Mouse (Mus musculus) brain, embryonic 18.5 days (tissue): ENCODE measurements around the gene Zfp945.
A peak's percentile ranks its signal among the peaks of the same experiment; 100 is the strongest.
"Not testable (repeated sequence)": the region's sequence is repeated elsewhere in the genome, so short reads cannot be mapped to it uniquely, and the experiment has no call there.

ENCODE experiments used
- DNase-seq: peaks from one replicate; pipeline ENCODE4 v3.0.0-alpha.2; 2012; ENCODE audit warnings: low read depth, low spot score

Zfp945 gene

DNA sequence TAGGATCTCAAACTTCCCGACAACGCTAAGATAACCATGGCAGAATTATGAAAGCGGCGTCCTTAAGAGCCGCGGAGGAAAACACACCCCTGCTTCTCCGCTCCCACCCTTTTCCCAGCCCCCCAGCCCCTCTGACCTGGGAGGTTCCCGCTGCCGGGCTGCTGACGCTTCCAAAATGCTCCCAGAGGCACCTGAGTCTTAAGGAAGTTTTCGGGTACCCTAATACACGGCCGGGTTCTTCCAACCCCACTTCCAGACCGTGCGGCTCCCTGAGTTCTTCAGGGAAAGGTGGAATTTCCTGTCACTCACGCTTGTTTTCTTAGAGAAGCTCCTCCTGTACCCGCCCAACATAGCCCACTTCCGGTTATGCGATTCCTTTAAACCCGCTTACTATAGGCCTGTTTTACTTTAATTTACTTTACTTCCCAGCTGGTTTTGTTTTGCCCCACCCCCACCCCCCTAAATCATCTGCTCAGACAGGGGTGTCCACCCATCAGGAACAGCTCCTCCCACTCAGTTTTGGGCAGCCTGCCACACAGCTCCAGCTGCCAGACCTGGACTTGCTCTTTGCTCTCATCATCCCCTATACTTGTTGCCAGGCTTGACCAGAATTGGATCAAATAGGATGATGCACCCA is at the start of gene Zfp945:
Zfp945 (minus strand) TSS at position 290 of the 637 bp plus-strand sequence.
- peak; percentile 64 for DNase-seq

DNA sequence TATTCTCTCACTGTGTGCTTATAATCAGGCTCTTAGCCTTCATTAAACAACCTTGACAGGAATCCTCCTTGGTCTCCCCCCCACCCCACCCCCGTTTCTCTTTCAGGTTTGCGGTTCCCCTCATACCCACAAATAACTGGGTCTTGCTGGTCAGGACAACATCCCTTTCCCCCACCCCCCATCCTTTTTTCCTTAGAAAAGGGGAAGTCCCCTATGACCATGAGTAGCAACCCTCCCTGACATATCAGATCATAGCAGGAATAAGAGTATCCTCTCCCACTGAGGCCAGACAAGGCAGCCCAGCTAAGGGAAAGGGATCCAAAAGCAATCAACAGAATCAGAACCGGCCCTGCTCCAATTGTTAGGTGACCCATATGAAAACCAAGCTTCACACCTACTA is 21.4 kb upstream of the Zfp945 start:
- DNase-seq: no peak

DNA sequence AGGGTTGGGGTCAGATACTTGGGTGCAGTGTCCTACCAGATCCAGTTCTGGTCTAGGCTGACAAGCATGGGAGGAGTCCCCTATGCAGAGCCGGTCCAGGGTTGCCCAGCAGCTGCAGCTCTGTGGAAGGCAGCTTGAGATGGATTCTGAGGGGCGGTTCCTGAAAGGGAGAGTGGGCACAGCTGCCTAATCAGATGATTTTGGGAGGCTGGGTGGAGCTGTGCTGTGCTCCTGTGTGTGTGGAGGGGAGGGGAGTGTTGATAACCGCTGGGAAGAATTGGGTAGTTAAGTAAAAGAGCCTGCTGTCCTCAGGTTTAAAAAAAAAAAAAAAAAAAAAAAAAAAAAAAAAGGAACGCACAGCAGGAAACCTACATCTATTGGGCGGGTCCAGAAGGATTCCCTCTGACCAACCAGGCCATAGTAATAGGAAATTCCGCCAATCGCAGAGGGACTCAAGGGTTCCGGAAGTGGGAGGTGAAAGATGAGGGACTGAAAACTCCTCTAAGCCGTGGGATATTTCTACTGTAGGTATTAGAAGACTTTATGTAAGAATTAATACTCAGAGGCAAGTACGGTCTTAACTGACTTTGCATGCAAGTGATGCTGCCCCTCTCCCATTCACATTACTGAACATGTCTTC is 17.2 kb upstream of the Zfp945 start:
- no peak for DNase-seq

DNA sequence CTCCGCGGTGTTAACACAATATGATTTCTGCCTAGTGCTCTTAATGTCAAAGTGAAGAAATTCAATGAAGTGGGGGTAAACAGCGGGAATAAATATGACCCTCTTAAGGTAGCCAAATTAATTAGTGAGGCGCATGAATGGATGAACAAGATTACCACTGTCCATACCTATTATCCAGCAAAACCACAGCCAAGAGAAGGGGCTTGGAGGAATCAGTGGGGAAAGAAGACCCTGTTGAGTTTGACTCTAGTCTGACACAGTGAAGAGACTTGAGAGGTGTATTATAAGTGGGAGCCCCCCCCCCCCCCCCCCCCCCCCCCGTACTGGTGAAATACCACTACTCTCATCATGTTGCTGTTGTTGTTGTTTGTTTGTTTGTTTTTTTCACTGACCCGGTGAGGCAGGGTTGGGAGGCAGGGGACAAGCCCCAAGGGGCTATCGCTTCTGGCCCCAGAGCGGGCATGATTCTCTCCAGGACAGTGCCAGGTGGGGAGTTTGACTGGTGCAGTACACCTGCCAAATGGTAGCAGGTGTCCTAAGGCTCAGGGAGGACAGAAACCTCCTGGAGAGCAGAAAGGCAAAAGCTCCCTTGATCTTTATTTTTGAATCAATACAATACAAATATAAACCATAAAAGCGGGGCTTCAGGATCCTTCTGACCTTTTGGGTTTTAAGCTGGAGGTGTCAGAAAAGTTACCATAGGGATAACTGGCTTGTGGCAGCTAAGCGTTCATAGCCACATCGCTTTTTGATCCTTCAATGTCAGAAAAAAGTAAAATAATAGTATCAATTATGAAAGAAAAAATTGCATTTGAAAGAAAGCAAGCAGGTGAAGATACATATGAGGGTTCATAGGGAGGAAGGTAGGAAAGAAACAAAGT is 10.7 kb upstream of the Zfp945 start:
- DNase-seq: no peak

DNA sequence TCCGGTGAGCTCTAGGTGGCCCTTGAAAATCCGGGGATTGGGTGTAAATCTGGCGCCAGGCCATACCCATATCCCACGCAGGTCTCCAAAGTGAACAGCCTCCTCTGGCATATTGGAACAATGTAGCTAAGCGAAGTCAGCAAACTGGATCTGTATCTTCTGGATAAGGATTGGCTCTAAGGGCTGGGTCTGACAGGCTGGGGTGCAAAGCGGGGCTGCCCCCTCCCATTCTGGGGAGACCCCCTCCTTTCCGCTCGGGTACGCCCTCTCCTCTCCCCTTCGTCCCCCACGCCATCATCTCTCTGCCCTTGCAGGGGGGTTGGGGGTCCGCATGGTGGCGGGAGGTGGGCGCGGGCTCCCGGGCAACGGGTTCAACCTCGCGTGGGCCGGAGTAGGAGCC is 9.4 kb upstream of the Zfp945 start:
- DNase-seq: no peak

DNA sequence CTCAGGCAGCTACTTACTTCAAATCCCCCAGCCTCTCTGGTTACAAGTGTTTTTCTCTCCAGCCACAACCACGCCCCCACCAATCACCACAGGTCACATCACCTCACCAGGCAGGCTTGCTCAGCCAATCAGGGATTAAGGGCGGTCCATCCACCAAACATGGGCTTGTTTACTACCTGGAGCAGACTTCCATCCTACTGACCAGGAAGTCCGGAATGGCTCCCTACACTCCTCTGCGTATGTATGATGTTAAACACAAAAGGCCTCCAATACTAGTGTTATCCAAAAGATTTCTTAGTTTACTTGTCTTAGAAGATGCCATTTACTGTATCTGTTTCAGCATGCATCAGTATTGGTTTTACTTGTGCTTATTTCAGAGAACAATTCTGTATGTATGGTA is 8.6 kb upstream of the Zfp945 start:
- not testable (repeated sequence) for DNase-seq

DNA sequence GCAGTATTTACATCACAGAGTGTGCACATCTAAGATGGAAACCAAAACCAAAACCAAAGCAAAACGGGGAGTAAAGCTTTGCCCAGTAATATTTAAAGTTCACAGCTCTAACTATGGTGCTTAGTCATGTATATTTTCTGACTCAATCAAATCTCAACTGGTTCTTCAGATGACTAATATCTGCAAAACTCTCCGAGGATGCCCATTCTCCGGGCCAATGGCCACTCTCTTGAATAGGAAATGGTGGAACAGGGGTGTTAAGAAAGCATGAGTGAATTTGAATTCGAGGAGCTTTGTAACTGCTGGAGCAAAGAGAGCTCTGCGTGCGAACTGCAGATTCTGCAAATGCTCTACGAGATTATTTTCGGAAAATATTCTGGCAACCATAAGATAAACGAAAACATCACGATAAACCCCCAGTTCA is 501 bp downstream of the Zfp945 start:
- DNase-seq: no peak

DNA sequence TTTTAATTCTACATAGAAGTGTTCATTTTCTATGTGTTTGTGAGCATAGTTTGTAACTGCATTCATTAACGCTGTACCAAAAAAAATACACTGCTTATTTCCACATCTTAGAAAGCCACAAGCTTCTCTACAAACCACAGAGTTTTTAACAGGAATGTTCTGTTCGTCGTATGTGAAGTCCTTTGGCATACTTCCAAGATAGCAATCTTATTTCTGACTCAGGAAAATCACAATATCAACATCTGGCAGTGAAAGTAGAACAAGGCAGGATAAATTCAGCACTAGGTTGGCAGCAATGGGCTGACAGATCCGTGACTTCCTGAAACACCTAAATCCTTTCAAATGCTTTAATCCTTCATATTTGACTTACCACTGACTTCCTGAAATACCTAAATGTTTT is 45.8 kb downstream of the Zfp945 start:
- no peak for DNase-seq

DNA sequence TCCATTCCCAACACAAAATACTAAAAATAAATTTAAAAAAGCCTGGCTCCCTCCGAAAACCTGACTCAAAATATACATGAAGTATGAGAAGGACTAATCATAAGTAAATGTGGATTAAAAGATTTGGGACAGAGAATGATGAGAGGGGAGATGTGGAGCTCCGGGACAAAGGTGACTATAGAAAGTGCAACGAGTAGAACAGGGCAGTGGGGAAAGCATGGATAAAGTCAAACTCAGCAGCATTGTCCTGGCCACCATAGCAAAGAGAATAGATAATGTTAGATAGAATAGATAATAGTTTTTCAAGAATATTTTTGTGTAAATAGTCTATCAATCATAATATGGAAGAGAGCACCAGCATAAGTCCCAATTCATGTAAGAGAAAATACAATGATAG is 48.7 kb downstream of the Zfp945 start:
- no peak for DNase-seq

DNA sequence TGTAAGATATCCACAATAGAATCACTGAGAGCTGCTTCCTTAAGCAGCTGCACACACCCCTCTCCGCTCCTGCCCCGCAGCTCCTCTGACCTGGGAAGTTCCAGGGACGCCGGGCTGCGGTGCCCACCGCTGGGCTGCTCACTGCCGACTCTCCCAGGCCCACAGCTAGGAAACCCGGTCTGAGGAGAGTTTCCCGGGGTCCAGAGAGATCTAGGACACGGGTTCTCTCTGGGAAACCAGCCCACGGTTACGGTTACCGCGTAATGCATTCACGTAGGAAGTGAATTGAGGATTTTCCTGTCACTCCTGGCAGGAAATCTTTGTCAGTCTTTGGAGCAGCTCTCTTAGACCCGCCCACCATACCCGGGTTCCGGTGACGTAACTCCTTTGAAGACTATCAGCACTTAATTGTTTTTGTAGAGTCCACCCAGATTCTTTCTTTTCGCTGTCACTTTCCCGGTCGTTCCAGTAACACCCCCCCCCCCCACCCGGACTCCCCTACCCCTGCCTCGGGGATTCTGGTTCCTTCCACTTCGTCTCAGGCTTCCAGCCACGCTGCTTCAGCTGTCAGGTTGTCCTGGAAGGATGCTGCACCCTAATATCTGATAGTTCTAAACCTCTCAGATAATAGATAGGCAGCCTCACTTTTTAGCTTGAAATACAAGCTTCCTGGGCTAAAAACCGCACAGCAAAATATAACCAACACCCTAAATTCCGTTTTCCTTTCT is 49.3 kb downstream of the Zfp945 start:
- DNase-seq: peak; percentile 84

DNA sequence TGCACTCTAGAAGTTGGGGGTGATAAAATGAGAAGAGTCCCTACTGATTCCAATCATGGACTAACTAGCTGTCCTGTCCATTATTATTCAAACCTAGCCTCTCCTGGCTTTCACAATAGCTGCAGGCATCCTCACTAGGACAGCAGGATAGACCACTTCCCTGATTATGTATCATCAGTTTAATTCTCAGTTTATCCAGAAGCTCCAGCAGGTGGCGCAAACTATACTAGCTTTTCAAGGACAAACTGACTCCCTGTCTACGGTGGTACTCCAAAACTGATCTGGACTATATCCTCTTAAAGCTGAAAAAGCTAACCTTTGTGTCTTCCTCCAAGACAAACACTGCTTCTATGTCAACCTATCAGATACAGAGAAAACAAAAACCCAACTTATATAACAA is 67.2 kb downstream of the Zfp945 start:
- no peak for DNase-seq
